Mouse (Mus musculus): ENCODE results near the gene Ccdc88c. TPM values are rescaled to one million over a fixed set of nuclear protein-coding genes. Genes with fewer than 3 reads are reported as not detected.

The Ccdc88c gene
- polyA plus RNA-seq, 2 experiments, result 5.3 to 9.2 TPM

- ATAC-seq (ENCODE audit: insufficient read depth), result peak; percentile 42; the same call in 1 of the 2 replicates
- H3K4me1 ChIP-seq (replicated peaks; ENCODE audit: control insufficient read depth in 2 of 2, insufficient read depth in 2 of 2, low read length in 1 of 2), result peaks cover 69 to 70% of the 10 kb centered on the region in 2 experiments
- peaks cover 2% of the 10 kb centered on the region; the same call in 1 of the 2 replicates for H3K36me3 ChIP-seq (replicated peaks; ENCODE audit: control insufficient read depth, insufficient read depth, low read depth)
- peak overlapping the region; percentile 99 for H3K27ac ChIP-seq
- peak in 2 of 3 experiments; percentile 64 to 76 for DNase-seq (ENCODE audit: low read depth in 3 of 3, low spot score in 3 of 3)
- no peak overlapping the region for H3K4me3 ChIP-seq (ENCODE audit: insufficient read depth in 1 of 2, low read depth in 2 of 2, low read length in 2 of 2)
- H3K9ac ChIP-seq (replicated peaks), result peak overlapping the region; percentile 76
- H3K9me3 ChIP-seq (ENCODE audit: control insufficient read depth, low read length), result no peaks in the 10 kb centered on the region
- H3K4me2 ChIP-seq (ENCODE audit: low read depth), result peak overlapping the region; percentile 70
- TF ChIP-seq CTCF (IDR thresholded peaks at IDR 0.05; ENCODE audit: low read depth) (peak; percentile 100), EP300 (IDR thresholded peaks at IDR 0.05; ENCODE audit: low read depth) (no peak)
- H3K27me3 ChIP-seq (ENCODE audit: control insufficient read depth, insufficient read depth, low read length), result no peaks in the 10 kb centered on the region
- WGBS (ENCODE audit: insufficient replicate concordance), result 24% methylated on average over 5 of the region's 5 CpGs
Observed at GRCm38 (mm10) chr12:100958006-100958405, 70.8 kb downstream of the Ccdc88c start.

GRCm38 (mm10) chr12:100957257-100957656, 71.6 kb downstream of the Ccdc88c start:
- TF ChIP-seq CTCF (IDR thresholded peaks at IDR 0.05; ENCODE audit: low read depth), result no peak
- TF ChIP-seq EP300 (IDR thresholded peaks at IDR 0.05; ENCODE audit: low read depth), result no peak
- Histone ChIP-seq H3K36me3 (replicated peaks; ENCODE audit: control insufficient read depth, insufficient read depth, low read depth) (peaks cover 6% of the 10 kb centered on the region; the same call in 1 of the 2 replicates), H3K4me3 (ENCODE audit: insufficient read depth in 1 of 2, low read depth in 2 of 2, low read length in 2 of 2) (no peak overlapping the region), H3K27ac (peak overlapping the region; percentile 99), H3K27me3 (ENCODE audit: control insufficient read depth, insufficient read depth, low read length) (no peaks in the 10 kb centered on the region), H3K4me2 (ENCODE audit: low read depth) (peak overlapping the region; percentile 79), H3K9me3 (ENCODE audit: control insufficient read depth, low read length) (no peaks in the 10 kb centered on the region), H3K4me1 (replicated peaks; ENCODE audit: control insufficient read depth in 2 of 2, insufficient read depth in 2 of 2, low read length in 1 of 2) (peaks cover 75 to 76% of the 10 kb centered on the region in 2 experiments), H3K9ac (replicated peaks) (peak overlapping the region; percentile 76)
- ATAC-seq (ENCODE audit: insufficient read depth) (no peak), DNase-seq (ENCODE audit: low read depth in 3 of 3, low spot score in 3 of 3) (no peak)
- 66% methylated on average over 3 of the region's 3 CpGs for WGBS (ENCODE audit: insufficient replicate concordance)

GRCm38 (mm10) chr12:100956825-100957224, 72.0 kb downstream of the Ccdc88c start:
- ATAC-seq (ENCODE audit: insufficient read depth), result no peak
- no peak for TF ChIP-seq CTCF (IDR thresholded peaks at IDR 0.05; ENCODE audit: low read depth)
- TF ChIP-seq EP300 (IDR thresholded peaks at IDR 0.05; ENCODE audit: low read depth), result no peak
- Histone ChIP-seq H3K9ac (replicated peaks) (peak overlapping the region; percentile 76), H3K9me3 (ENCODE audit: control insufficient read depth, low read length) (no peaks in the 10 kb centered on the region), H3K4me3 (ENCODE audit: insufficient read depth in 1 of 2, low read depth in 2 of 2, low read length in 2 of 2) (no peak overlapping the region), H3K27ac (peak overlapping the region; percentile 99), H3K27me3 (ENCODE audit: control insufficient read depth, insufficient read depth, low read length) (no peaks in the 10 kb centered on the region), H3K4me2 (ENCODE audit: low read depth) (peak overlapping the region; percentile 79), H3K4me1 (replicated peaks; ENCODE audit: control insufficient read depth in 2 of 2, insufficient read depth in 2 of 2, low read length in 1 of 2) (peaks cover 76 to 77% of the 10 kb centered on the region in 2 experiments), H3K36me3 (replicated peaks; ENCODE audit: control insufficient read depth, insufficient read depth, low read depth) (peaks cover 6% of the 10 kb centered on the region; the same call in 1 of the 2 replicates)
- 33% methylated on average over 4 of the region's 4 CpGs for WGBS (ENCODE audit: insufficient replicate concordance)
- no peak for DNase-seq (ENCODE audit: low read depth in 3 of 3, low spot score in 3 of 3)

DNA sequence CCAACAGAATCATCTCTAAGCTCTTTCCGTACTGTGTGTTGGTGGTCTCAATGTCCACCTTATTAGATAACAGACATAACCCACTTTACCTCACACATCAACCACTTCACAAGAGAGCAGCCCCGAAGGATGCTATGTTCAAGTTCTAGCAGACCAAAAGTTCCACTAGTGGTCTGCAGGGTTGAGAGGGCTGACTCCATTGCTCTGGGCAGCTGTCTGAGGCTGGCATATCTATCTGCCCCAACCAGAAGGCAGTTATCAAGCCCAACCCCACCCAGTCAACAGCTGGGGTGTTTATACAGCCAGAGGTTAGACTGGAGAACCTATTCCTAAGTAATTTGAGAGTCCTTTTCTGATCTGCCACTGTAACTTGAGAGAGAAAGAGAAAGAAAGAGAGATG, 72.8 kb downstream of the Ccdc88c start:
- Histone ChIP-seq H3K4me2 (ENCODE audit: low read depth) (peak overlapping the region; percentile 79), H3K27ac (peak overlapping the region; percentile 99), H3K9me3 (ENCODE audit: control insufficient read depth, low read length) (no peaks in the 10 kb centered on the region), H3K4me3 (ENCODE audit: insufficient read depth in 1 of 2, low read depth in 2 of 2, low read length in 2 of 2) (peak overlapping the region; percentile 29 to 37; a peak in 3 of 4 replicates), H3K9ac (replicated peaks) (peak overlapping the region; percentile 76), H3K4me1 (replicated peaks; ENCODE audit: control insufficient read depth in 2 of 2, insufficient read depth in 2 of 2, low read length in 1 of 2) (peaks cover 76 to 77% of the 10 kb centered on the region in 2 experiments), H3K36me3 (replicated peaks; ENCODE audit: control insufficient read depth, insufficient read depth, low read depth) (peaks cover 7% of the 10 kb centered on the region; the same call in 1 of the 2 replicates), H3K27me3 (ENCODE audit: control insufficient read depth, insufficient read depth, low read length) (no peaks in the 10 kb centered on the region)
- ATAC-seq (ENCODE audit: insufficient read depth), result peak; percentile 79
- WGBS (ENCODE audit: insufficient replicate concordance), result 30% methylated on average over 2 of the region's 2 CpGs
- peak; percentile 87 for DNase-seq (ENCODE audit: low read depth in 3 of 3, low spot score in 3 of 3)
- TF ChIP-seq EP300 (IDR thresholded peaks at IDR 0.05; ENCODE audit: low read depth), result peak; percentile 95
- peak; percentile 18; the same call in 1 of the 2 replicates for TF ChIP-seq CTCF (IDR thresholded peaks at IDR 0.05; ENCODE audit: low read depth)

DNA sequence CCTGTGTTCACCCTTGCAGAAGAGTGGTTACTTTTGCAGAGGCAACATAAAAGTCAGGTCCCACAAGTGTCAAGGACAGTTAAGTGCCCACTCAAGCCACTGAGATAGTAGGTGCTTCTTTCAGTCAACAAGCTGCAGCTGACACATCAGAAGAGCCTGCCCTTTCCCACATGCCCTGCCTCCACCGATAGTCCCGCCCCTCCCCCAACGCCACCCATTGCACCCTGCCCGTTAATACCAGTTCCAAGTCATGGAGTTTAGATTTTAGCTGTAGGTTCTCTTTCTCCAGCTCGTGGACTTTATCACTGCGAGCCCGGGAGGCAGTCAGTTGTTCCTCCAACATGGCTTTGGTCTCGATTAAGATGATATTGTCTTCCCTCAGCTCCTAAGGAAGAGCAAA, 74.9 kb downstream of the Ccdc88c start:
- 25% methylated on average over 8 of the region's 8 CpGs for WGBS (ENCODE audit: insufficient replicate concordance)
- H3K27ac ChIP-seq, result peak overlapping the region; percentile 99
- DNase-seq (ENCODE audit: low read depth in 3 of 3, low spot score in 3 of 3), result peak in 1 of 3 experiments; percentile 42

More for the DNA sequence above, 74.9 kb downstream of the Ccdc88c start:
- no peaks in the 10 kb centered on the region for H3K9me3 ChIP-seq (ENCODE audit: control insufficient read depth, low read length)
- H3K4me2 ChIP-seq (ENCODE audit: low read depth), result peak overlapping the region; percentile 38; the same call in 1 of the 2 replicates
- H3K27me3 ChIP-seq (ENCODE audit: control insufficient read depth, insufficient read depth, low read length), result no peaks in the 10 kb centered on the region
- peaks cover 63 to 64% of the 10 kb centered on the region in 2 experiments for H3K4me1 ChIP-seq (replicated peaks; ENCODE audit: control insufficient read depth in 2 of 2, insufficient read depth in 2 of 2, low read length in 1 of 2)
- H3K4me3 ChIP-seq (ENCODE audit: insufficient read depth in 1 of 2, low read depth in 2 of 2, low read length in 2 of 2), result no peak overlapping the region
- H3K36me3 ChIP-seq (replicated peaks; ENCODE audit: control insufficient read depth, insufficient read depth, low read depth), result peaks cover 11% of the 10 kb centered on the region; the same call in 1 of the 2 replicates
- peak; percentile 12; the same call in 1 of the 2 replicates for ATAC-seq (ENCODE audit: insufficient read depth)
- no peak for TF ChIP-seq CTCF (IDR thresholded peaks at IDR 0.05; ENCODE audit: low read depth)
- TF ChIP-seq EP300 (IDR thresholded peaks at IDR 0.05; ENCODE audit: low read depth), result no peak
- H3K9ac ChIP-seq (replicated peaks), result peak overlapping the region; percentile 23

Data from liver, embryonic 14.5 days (tissue).